Mouse (Mus musculus): Measurements from ENCODE around the gene Nek1.
A peak's percentile ranks its signal among the peaks of the same experiment; 100 is the strongest.

Nek1 gene

GRCm38 (mm10) chr8:60992910-60993638 is at the start of gene Nek1:
TSS of gene Nek1 (plus strand) at chr8:60993195.
- peak; percentile 97 for DNase-seq (ENCODE audit: low read depth, low spot score)

GRCm38 (mm10) chr8:60947503-60947902 is 45.5 kb upstream of the Nek1 start:
- no peak for DNase-seq (ENCODE audit: low read depth, low spot score)

GRCm38 (mm10) chr8:60949859-60950258 is 43.1 kb upstream of the Nek1 start:
- DNase-seq (ENCODE audit: low read depth, low spot score) = no peak

GRCm38 (mm10) chr8:60951271-60951670 is 41.7 kb upstream of the Nek1 start:
- no peak for DNase-seq (ENCODE audit: low read depth, low spot score)

- DNase-seq (ENCODE audit: low read depth, low spot score) = no peak
Observed at GRCm38 (mm10) chr8:60951757-60952156, 41.2 kb upstream of the Nek1 start.

GRCm38 (mm10) chr8:60952803-60953202 is 40.2 kb upstream of the Nek1 start:
- no peak for DNase-seq (ENCODE audit: low read depth, low spot score)

GRCm38 (mm10) chr8:60954281-60955014 is 38.5 kb upstream of the Nek1 start:
- peak; percentile 96 for DNase-seq (ENCODE audit: low read depth, low spot score)

GRCm38 (mm10) chr8:60956847-60957246 is 36.1 kb upstream of the Nek1 start:
- DNase-seq (ENCODE audit: low read depth, low spot score) = no peak

GRCm38 (mm10) chr8:60962763-60963162 is 30.2 kb upstream of the Nek1 start:
- DNase-seq (ENCODE audit: low read depth, low spot score) = no peak

- DNase-seq (ENCODE audit: low read depth, low spot score) = no peak
Observed at GRCm38 (mm10) chr8:60963931-60964330, 29.1 kb upstream of the Nek1 start.

- no peak for DNase-seq (ENCODE audit: low read depth, low spot score)
Observed at GRCm38 (mm10) chr8:60964518-60964917, 28.5 kb upstream of the Nek1 start.

GRCm38 (mm10) chr8:60965306-60965705 is 27.7 kb upstream of the Nek1 start:
- no peak for DNase-seq (ENCODE audit: low read depth, low spot score)

GRCm38 (mm10) chr8:60965741-60966140 is 27.3 kb upstream of the Nek1 start:
- no peak for DNase-seq (ENCODE audit: low read depth, low spot score)

GRCm38 (mm10) chr8:60969091-60969490 is 23.9 kb upstream of the Nek1 start:
- no peak for DNase-seq (ENCODE audit: low read depth, low spot score)

GRCm38 (mm10) chr8:60971808-60972207 is 21.2 kb upstream of the Nek1 start:
- no peak for DNase-seq (ENCODE audit: low read depth, low spot score)

- no peak for DNase-seq (ENCODE audit: low read depth, low spot score)
Observed at GRCm38 (mm10) chr8:60973448-60973847, 19.5 kb upstream of the Nek1 start.

GRCm38 (mm10) chr8:60974837-60975236 is 18.2 kb upstream of the Nek1 start:
- no peak for DNase-seq (ENCODE audit: low read depth, low spot score)

GRCm38 (mm10) chr8:60976818-60977217 is 16.2 kb upstream of the Nek1 start:
- no peak for DNase-seq (ENCODE audit: low read depth, low spot score)

- DNase-seq (ENCODE audit: low read depth, low spot score) = no peak
Observed at GRCm38 (mm10) chr8:60978496-60978895, 14.5 kb upstream of the Nek1 start.

- no peak for DNase-seq (ENCODE audit: low read depth, low spot score)
Observed at GRCm38 (mm10) chr8:60981388-60981787, 11.6 kb upstream of the Nek1 start.

GRCm38 (mm10) chr8:60982701-60983687 is 10.0 kb upstream of the Nek1 start, which contains the start of gene Clcn3:
TSS of gene Clcn3 (minus strand) at chr8:60983300.
- DNase-seq (ENCODE audit: low read depth, low spot score) = peak; percentile 96

GRCm38 (mm10) chr8:60983688-60984079 is 9.3 kb upstream of the Nek1 start:
- peak; percentile 36 for DNase-seq (ENCODE audit: low read depth, low spot score)

Data from telencephalon, adult 2 months (tissue).